In the genomic region with DNA sequence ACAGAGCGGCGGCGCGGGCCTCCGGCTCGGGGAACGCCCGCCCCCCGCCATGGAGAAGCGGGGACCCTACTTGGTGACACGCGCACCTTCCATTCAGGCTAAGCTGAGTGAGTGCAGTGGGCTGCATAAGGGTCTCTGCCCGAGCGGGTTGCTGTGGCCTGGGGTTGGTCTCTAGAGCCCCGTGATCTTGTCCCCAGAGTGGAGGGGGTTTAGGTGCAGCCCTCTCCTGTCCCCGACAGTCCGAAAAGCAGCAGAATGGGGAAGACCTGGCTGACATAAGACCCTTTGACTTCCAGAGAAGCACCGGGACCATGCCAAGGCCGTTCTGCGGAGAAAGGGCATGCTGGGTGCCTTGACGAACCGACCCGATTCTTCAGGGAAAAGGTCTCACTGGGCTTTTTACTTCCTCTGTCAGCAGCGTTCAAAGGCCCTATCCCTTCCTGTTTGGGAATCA, we compare ENCODE assay signal across 8 mouse cellular contexts. TPM values are rescaled to one million over a fixed set of nuclear protein-coding genes. Genes with fewer than 3 reads are reported as not detected.
DNase-seq lines count a peak whose midpoint lies in the region; ATAC-seq lines count a peak whose summit lies in the region.

No protein-coding gene starts in this region.

- peak; percentile 52 for DNase-seq in adrenal gland, postnatal 10 days
- DNase-seq in adrenal gland, postnatal 4 days (ENCODE audit: low spot score in 2 of 2) = no peak
- no peak for DNase-seq in hindbrain, embryonic 11.5 days (ENCODE audit: low spot score)
- peak; percentile 20 for DNase-seq in lung, postnatal 14 days
- no peak for DNase-seq in adrenal gland, adult 2 months

- H3K27me3 ChIP-seq in megakaryocyte, embryonic 14.5 days (replicated peaks) = no peaks in the 10 kb centered on the region
- no peaks in the 10 kb centered on the region for H3K27me3 ChIP-seq in hindbrain, embryonic 11.5 days (ENCODE audit: control insufficient read depth, insufficient read depth, low read length)

- peaks cover 73% of the 10 kb centered on the region for H3K36me3 ChIP-seq in megakaryocyte, embryonic 14.5 days (replicated peaks; ENCODE audit: low read length)
- peaks cover 6% of the 10 kb centered on the region; the same call in 1 of the 2 replicates for H3K36me3 ChIP-seq in hindbrain, embryonic 11.5 days (ENCODE audit: control insufficient read depth, insufficient read depth, low read length)

- peak overlapping the region; percentile 81 for H3K4me2 ChIP-seq in hindbrain, embryonic 11.5 days (replicated peaks; ENCODE audit: low read depth, low read length)

- H3K27ac ChIP-seq in hindbrain, embryonic 11.5 days (ENCODE audit: low read depth, low read length) = peak overlapping the region; percentile 77

- peak overlapping the region; percentile 88 for H3K9ac ChIP-seq in hindbrain, embryonic 11.5 days (ENCODE audit: low read depth, low read length)

- 0% methylated on average over 24 of the region's 24 CpGs for WGBS in hindbrain, embryonic 11.5 days

- H3K4me3 ChIP-seq in megakaryocyte, embryonic 14.5 days (replicated peaks) = peak overlapping the region; percentile 91
- peak overlapping the region; percentile 83 for H3K4me3 ChIP-seq in hindbrain, embryonic 11.5 days (ENCODE audit: low read depth, low read length)

- H3K9me3 ChIP-seq in megakaryocyte, embryonic 14.5 days = no peaks in the 10 kb centered on the region
- H3K9me3 ChIP-seq in hindbrain, embryonic 11.5 days (ENCODE audit: control insufficient read depth, low read length) = no peaks in the 10 kb centered on the region

- peaks cover 88% of the 10 kb centered on the region for H3K4me1 ChIP-seq in megakaryocyte, embryonic 14.5 days
- peaks cover 4% of the 10 kb centered on the region for H3K4me1 ChIP-seq in hindbrain, embryonic 11.5 days (replicated peaks; ENCODE audit: control insufficient read depth, insufficient read depth, low read length)

- ATAC-seq in megakaryocyte, adult 5-6 weeks (ENCODE audit: poor library complexity, severe bottlenecking) = no peak
- ATAC-seq in hindbrain, embryonic 11.5 days (ENCODE audit: low FRiP score) = peak; percentile 81; the same call in 1 of the 2 replicates
- no peak for ATAC-seq in activated CD4-positive, CD25-positive, alpha-beta regulatory T cell, adult 4 months

RNA-seq across cellular contexts. Expression of a gene that starts 0.4 kb away (rescaled TPM):
- 10 to 100 TPM; 19.6 to 23.4 TPM for total RNA-seq in adrenal gland, postnatal 10 days (2021)
- total RNA-seq in adrenal gland, postnatal 4 days (2021) = 10 to 100 TPM; 23.5 to 27.3 TPM
- 4.9 TPM in 2 replicates for polyA plus RNA-seq in megakaryocyte, embryonic 14.5 days (2012; ENCODE audit: insufficient read depth, low replicate concordance)
- total RNA-seq in megakaryocyte, adult 5-6 weeks (2015) = 5.1 and 5.4 TPM in 2 replicates
- 8.7 and 10.5 TPM in 2 replicates for total RNA-seq in megakaryocyte, adult 5-6 weeks (2017)
- polyA plus RNA-seq in hindbrain, embryonic 11.5 days (2014; fragmentation: Nextera tagmentation; extraction: Ambion mirVana) = 14.9 and 17.7 TPM in 2 replicates
- polyA plus RNA-seq in activated CD4-positive, CD25-positive, alpha-beta regulatory T cell, adult 4 months (2017; shearing (Covaris generic)) = 10 to 100 TPM; 21.7 to 33.7 TPM
- 10 to 100 TPM; 19.3 to 33.8 TPM for total RNA-seq in adrenal gland, adult 2 months (2021)
- 45.8 and 61.8 TPM in 2 replicates for polyA plus RNA-seq in adrenal gland, adult 2 months (2012; rRNA removed)

RNA-seq across cellular contexts. Expression of a gene that starts 14.8 kb away (rescaled TPM):
- 10 to 100 TPM; 31.1 to 47.1 TPM for total RNA-seq in adrenal gland, postnatal 10 days (2021)
- 10 to 100 TPM; 50.7 to 55.7 TPM for total RNA-seq in adrenal gland, postnatal 4 days (2021)
- 1.6 and 4.5 TPM in 2 replicates for polyA plus RNA-seq in megakaryocyte, embryonic 14.5 days (2012; ENCODE audit: insufficient read depth, low replicate concordance)
- total RNA-seq in megakaryocyte, adult 5-6 weeks (2015) = 10.7 and 12.7 TPM in 2 replicates
- 6.9 and 11.5 TPM in 2 replicates for total RNA-seq in megakaryocyte, adult 5-6 weeks (2017)
- polyA plus RNA-seq in hindbrain, embryonic 11.5 days (2014; fragmentation: Nextera tagmentation; extraction: Ambion mirVana) = 50.0 and 52.7 TPM in 2 replicates
- polyA plus RNA-seq in activated CD4-positive, CD25-positive, alpha-beta regulatory T cell, adult 4 months (2017; shearing (Covaris generic)) = 10 to 100 TPM in 1 of 2 experiments, 1 to 10 TPM in 1; 7.8 to 14.8 TPM
- total RNA-seq in adrenal gland, adult 2 months (2021) = 10 to 100 TPM; 35.6 to 41.8 TPM
- polyA plus RNA-seq in adrenal gland, adult 2 months (2012; rRNA removed) = 23.1 and 29.0 TPM in 2 replicates

RNA-seq across cellular contexts. Expression of a gene that starts 16.7 kb away (rescaled TPM):
- 1,000 to 10,000 TPM; 1,277 to 1,442 TPM for total RNA-seq in adrenal gland, postnatal 10 days (2021)
- total RNA-seq in adrenal gland, postnatal 4 days (2021) = 100 to 1,000 TPM; 381 to 426 TPM
- polyA plus RNA-seq in megakaryocyte, embryonic 14.5 days (2012; ENCODE audit: insufficient read depth, low replicate concordance) = 240 and 738 TPM in 2 replicates
- total RNA-seq in megakaryocyte, adult 5-6 weeks (2015) = 374 and 399 TPM in 2 replicates
- total RNA-seq in megakaryocyte, adult 5-6 weeks (2017) = 54.0 and 61.6 TPM in 2 replicates
- polyA plus RNA-seq in hindbrain, embryonic 11.5 days (2014; fragmentation: Nextera tagmentation; extraction: Ambion mirVana) = 702 and 724 TPM in 2 replicates
- 100 to 1,000 TPM; 315 to 368 TPM for polyA plus RNA-seq in activated CD4-positive, CD25-positive, alpha-beta regulatory T cell, adult 4 months (2017; shearing (Covaris generic))
- 100 to 1,000 TPM; 430 to 653 TPM for total RNA-seq in adrenal gland, adult 2 months (2021)
- polyA plus RNA-seq in adrenal gland, adult 2 months (2012; rRNA removed) = 880 and 1,121 TPM in 2 replicates

RNA-seq across cellular contexts. Expression of a gene that starts 23.0 kb away (rescaled TPM):
- 10 to 100 TPM; 42.9 to 48.5 TPM for total RNA-seq in adrenal gland, postnatal 10 days (2021)
- total RNA-seq in adrenal gland, postnatal 4 days (2021) = 10 to 100 TPM; 63.4 to 72.2 TPM
- polyA plus RNA-seq in megakaryocyte, embryonic 14.5 days (2012; ENCODE audit: insufficient read depth, low replicate concordance) = 49.4 and 55.8 TPM in 2 replicates
- total RNA-seq in megakaryocyte, adult 5-6 weeks (2015) = 89.5 and 90.0 TPM in 2 replicates
- total RNA-seq in megakaryocyte, adult 5-6 weeks (2017) = 36.3 and 40.0 TPM in 2 replicates
- 57.6 and 57.8 TPM in 2 replicates for polyA plus RNA-seq in hindbrain, embryonic 11.5 days (2014; fragmentation: Nextera tagmentation; extraction: Ambion mirVana)
- polyA plus RNA-seq in activated CD4-positive, CD25-positive, alpha-beta regulatory T cell, adult 4 months (2017; shearing (Covaris generic)) = 10 to 100 TPM; 68.7 to 92.7 TPM
- 10 to 100 TPM; 65.7 to 72.3 TPM for total RNA-seq in adrenal gland, adult 2 months (2021)
- polyA plus RNA-seq in adrenal gland, adult 2 months (2012; rRNA removed) = 81.1 and 94.0 TPM in 2 replicates

RNA-seq across cellular contexts. Expression of a gene that starts 33.9 kb away (rescaled TPM):
- total RNA-seq in adrenal gland, postnatal 10 days (2021) = 1 to 10 TPM; 1.8 to 3.6 TPM
- 1 to 10 TPM; 6.2 to 6.9 TPM for total RNA-seq in adrenal gland, postnatal 4 days (2021)
- 0.07 TPM in 1 of 2 replicates, not detected in the other for polyA plus RNA-seq in megakaryocyte, embryonic 14.5 days (2012; ENCODE audit: insufficient read depth, low replicate concordance)
- not detected in 2 replicates for total RNA-seq in megakaryocyte, adult 5-6 weeks (2015)
- total RNA-seq in megakaryocyte, adult 5-6 weeks (2017) = not detected in 2 replicates
- 7.7 and 10.5 TPM in 2 replicates for polyA plus RNA-seq in hindbrain, embryonic 11.5 days (2014; fragmentation: Nextera tagmentation; extraction: Ambion mirVana)
- polyA plus RNA-seq in activated CD4-positive, CD25-positive, alpha-beta regulatory T cell, adult 4 months (2017; shearing (Covaris generic)) = not detected
- 1 to 10 TPM; 1.6 to 5.8 TPM for total RNA-seq in adrenal gland, adult 2 months (2021)
- polyA plus RNA-seq in adrenal gland, adult 2 months (2012; rRNA removed) = 6.1 and 6.3 TPM in 2 replicates

Comparison
In these comparisons a context has a peak if more than half of its experiments do, and no peak if none do; other contexts are left out.
1. DNase-seq: peak in adrenal gland, postnatal 10 days (single experiment) and lung, postnatal 14 days (single experiment); none in adrenal gland, postnatal 4 days (0 of 2), hindbrain, embryonic 11.5 days (single experiment) and adrenal gland, adult 2 months (single experiment).